Mouse (Mus musculus): Measurements from ENCODE around the gene Spsb1. TPM values are rescaled to one million over a fixed set of nuclear protein-coding genes. Genes with fewer than 3 reads are reported as not detected.

Gene Spsb1
- total RNA-seq, 2 experiments from 2014 or later, result 0.05 TPM; not detected in 1

GRCm38 (mm10) chr4:149889851-149890250, 65.0 kb downstream of the Spsb1 start:
- no peak for ATAC-seq (replicated peaks; ENCODE audit: poor library complexity)

- ATAC-seq (replicated peaks; ENCODE audit: poor library complexity), result peak; percentile 74
These were observed 65.9 kb downstream of the Spsb1 start for GRCm38 (mm10) chr4:149888736-149889470.

- ATAC-seq (replicated peaks; ENCODE audit: poor library complexity), result no peak
These were observed 66.7 kb downstream of the Spsb1 start for GRCm38 (mm10) chr4:149888156-149888555.

GRCm38 (mm10) chr4:149886298-149887271, 68.3 kb downstream of the Spsb1 start:
- no peak for ATAC-seq (replicated peaks; ENCODE audit: poor library complexity)

GRCm38 (mm10) chr4:149883990-149884389, 70.9 kb downstream of the Spsb1 start:
- ATAC-seq (replicated peaks; ENCODE audit: poor library complexity), result no peak

GRCm38 (mm10) chr4:149882139-149882916, 72.5 kb downstream of the Spsb1 start:
- ATAC-seq (replicated peaks; ENCODE audit: poor library complexity), result no peak

- ATAC-seq (replicated peaks; ENCODE audit: poor library complexity), result no peak
These were observed 73.9 kb downstream of the Spsb1 start for GRCm38 (mm10) chr4:149880908-149881307.

- no peak for ATAC-seq (replicated peaks; ENCODE audit: poor library complexity)
These were observed 74.9 kb downstream of the Spsb1 start for GRCm38 (mm10) chr4:149879980-149880379.

GRCm38 (mm10) chr4:149878021-149878449, 76.8 kb downstream of the Spsb1 start:
- ATAC-seq (replicated peaks; ENCODE audit: poor library complexity), result no peak

- ATAC-seq (replicated peaks; ENCODE audit: poor library complexity), result 0 out of 2 replicates have a peak, but pooled peaks have one; percentile 37
These were observed 77.6 kb downstream of the Spsb1 start for GRCm38 (mm10) chr4:149877202-149877601.

- no peak for ATAC-seq (replicated peaks; ENCODE audit: poor library complexity)
These were observed 78.1 kb downstream of the Spsb1 start for GRCm38 (mm10) chr4:149876761-149877160.

GRCm38 (mm10) chr4:149875986-149876501, 78.8 kb downstream of the Spsb1 start:
- no peak for ATAC-seq (replicated peaks; ENCODE audit: poor library complexity)

- ATAC-seq (replicated peaks; ENCODE audit: poor library complexity), result no peak
These were observed 79.5 kb downstream of the Spsb1 start for GRCm38 (mm10) chr4:149875296-149875695.

- ATAC-seq (replicated peaks; ENCODE audit: poor library complexity), result no peak
These were observed 82.6 kb downstream of the Spsb1 start for GRCm38 (mm10) chr4:149872236-149872635.

- no peak for ATAC-seq (replicated peaks; ENCODE audit: poor library complexity)
These were observed 83.3 kb downstream of the Spsb1 start for GRCm38 (mm10) chr4:149871582-149871981.

GRCm38 (mm10) chr4:149871014-149871413, 83.8 kb downstream of the Spsb1 start:
- ATAC-seq (replicated peaks; ENCODE audit: poor library complexity), result no peak

GRCm38 (mm10) chr4:149870412-149870811, 84.4 kb downstream of the Spsb1 start:
- 0 out of 2 replicates have a peak, but pooled peaks have one; percentile 26 for ATAC-seq (replicated peaks; ENCODE audit: poor library complexity)

GRCm38 (mm10) chr4:149868725-149869124, 86.1 kb downstream of the Spsb1 start:
- no peak for ATAC-seq (replicated peaks; ENCODE audit: poor library complexity)

- no peak for ATAC-seq (replicated peaks; ENCODE audit: poor library complexity)
These were observed 86.8 kb downstream of the Spsb1 start for GRCm38 (mm10) chr4:149868009-149868408.

- ATAC-seq (replicated peaks; ENCODE audit: poor library complexity), result no peak
These were observed 87.5 kb downstream of the Spsb1 start for GRCm38 (mm10) chr4:149867351-149867750.

GRCm38 (mm10) chr4:149864395-149864794, 90.4 kb downstream of the Spsb1 start:
- ATAC-seq (replicated peaks; ENCODE audit: poor library complexity), result no peak

Measured in megakaryocyte progenitor cell, adult 5-6 weeks (primary cell).